Mouse (Mus musculus) lung, embryonic 14.5 days (tissue): ENCODE data around the gene Moap1. TPM values are rescaled to one million over a fixed set of nuclear protein-coding genes. Genes with fewer than 3 reads are reported as not detected.

Source experiments
- ATAC-seq: fragments of 200-750 bp; cut with Nextera tagmentation; 2 replicates; pipeline ENCODE4 v1.8.0; 2017; ENCODE audit warnings: mild to moderate bottlenecking, moderate TSS enrichment, moderate library complexity; ENCODE audit not compliant: insufficient read depth
- DNase-seq: peaks from one replicate; pipeline ENCODE4 v3.0.0-alpha.2; 2015
- H3K27ac ChIP-seq: fragments of 300-500 bp; sonication (generic); 2 replicates; pipeline ENCODE4 v1.5.1; 2014; ENCODE audit warnings: low read depth, mild to moderate bottlenecking, moderate library complexity
- H3K27me3 ChIP-seq: fragments of 300-500 bp; sonication (generic); 2 replicates; pipeline ENCODE4 v1.6.1; 2014; ENCODE audit warnings: low read length, control low read depth; ENCODE audit not compliant: insufficient read depth
- H3K36me3 ChIP-seq: fragments of 300-500 bp; sonication (generic); 2 replicates; pipeline ENCODE4 v1.6.1; 2014; ENCODE audit warnings: control low read depth; ENCODE audit not compliant: insufficient read depth
- H3K4me1 ChIP-seq: fragments of 300-500 bp; sonication (generic); 2 replicates; pipeline ENCODE4 v1.6.1; 2014; ENCODE audit warnings: antibody characterized with exemption, control low read depth; ENCODE audit not compliant: insufficient read depth
- H3K4me2 ChIP-seq: fragments of 300-500 bp; sonication (generic); 2 replicates; pipeline ENCODE4 v1.6.1; 2014; ENCODE audit warnings: mild to moderate bottlenecking
- H3K4me3 ChIP-seq: fragments of 300-500 bp; sonication (generic); 2 replicates; pipeline ENCODE4 v1.5.1; 2014; ENCODE audit warnings: low read depth, low read length
- H3K9ac ChIP-seq: fragments of 300-500 bp; sonication (generic); 2 replicates; pipeline ENCODE4 v1.6.1; 2014
- H3K9me3 ChIP-seq: fragments of 300-500 bp; sonication (generic); 2 replicates; pipeline ENCODE4 v1.6.1; 2016; ENCODE audit warnings: low read depth, low read length, control low read depth
- CTCF ChIP-seq: IDR thresholded peaks from 2 replicates; pipeline ENCODE4 v1.5.1; 2016; ENCODE audit warnings: antibody characterized with exemption, low read depth
- WGBS: fragments of 180-500 bp; shearing (Covaris S2); extraction: QIAGEN DNeasy Blood & Tissue Kit; methylation state at CpG from one replicate; pipeline ENCODE4 v1.1.7; 2014; 5-methylcytosine and 5-hydroxymethylcytosine counted together
- polyA plus RNA-seq: library from polyadenylated mRNA; unstranded; fragments of >200 nt; fragmentation: Nextera tagmentation; extraction: Ambion mirVana; gene quantifications from 2 replicates; pipeline ENCODE4 v1.2.1, GENCODE M21; 2014

The Moap1 gene
- polyA plus RNA-seq, 1 experiment from 2014 or later = 24.3 TPM

DNA sequence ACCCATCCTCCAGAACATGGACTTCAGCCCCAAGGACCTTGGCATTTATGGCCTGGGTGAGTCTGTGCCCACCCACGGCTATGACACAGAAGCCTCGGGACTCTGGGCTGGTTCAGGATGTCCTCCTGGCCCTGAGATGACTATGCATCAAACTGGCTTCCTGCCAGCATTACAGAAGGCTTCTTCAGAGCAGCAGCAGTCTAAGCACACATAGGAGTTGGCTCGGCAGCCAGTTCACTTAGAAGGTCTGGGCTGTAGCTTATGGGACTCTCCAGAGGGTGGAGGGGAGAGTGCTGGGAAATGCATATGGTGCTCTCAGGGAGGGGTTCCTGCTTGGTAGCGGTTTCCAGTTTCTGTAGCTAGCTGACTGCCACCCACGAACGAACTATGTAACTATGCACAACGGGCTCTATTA, 17.7 kb downstream of the Moap1 start:
- Histone ChIP-seq H3K4me1 (peaks cover 9% of the 10 kb centered on the region; the same call in 1 of the 2 replicates), H3K4me2 (no peak overlapping the region), H3K9ac (no peak overlapping the region), H3K4me3 (no peak overlapping the region), H3K36me3 (no peaks in the 10 kb centered on the region), H3K9me3 (no peaks in the 10 kb centered on the region), H3K27me3 (no peaks in the 10 kb centered on the region), H3K27ac (no peak overlapping the region)
- no peak for TF ChIP-seq CTCF
- DNase-seq (peak; percentile 26), ATAC-seq (no peak)
- WGBS = 64% methylated on average over 7 of the region's 7 CpGs

DNA sequence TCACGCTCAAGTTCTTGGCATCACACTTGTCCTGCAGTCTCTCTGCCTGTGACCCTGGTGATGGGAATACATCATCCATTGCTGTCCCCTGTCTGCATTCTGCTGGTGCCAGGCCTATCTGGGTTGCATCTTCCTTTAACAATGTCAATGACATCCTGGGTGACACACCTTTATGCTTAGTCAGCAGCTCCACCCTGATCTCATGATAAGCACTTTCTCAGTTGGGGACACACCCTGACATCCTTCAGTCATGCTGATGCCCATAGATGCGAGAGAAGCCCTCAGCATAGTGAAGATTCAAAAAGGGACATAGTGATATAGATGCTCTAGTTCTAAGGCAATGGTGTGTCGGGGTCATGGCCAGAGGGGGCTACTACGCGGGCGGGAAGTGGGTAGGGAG, 18.3 kb downstream of the Moap1 start:
- Histone ChIP-seq H3K4me3 (no peak overlapping the region), H3K4me2 (no peak overlapping the region), H3K36me3 (no peaks in the 10 kb centered on the region), H3K27ac (no peak overlapping the region), H3K4me1 (peaks cover 2% of the 10 kb centered on the region; the same call in 1 of the 2 replicates), H3K9me3 (no peaks in the 10 kb centered on the region), H3K27me3 (no peaks in the 10 kb centered on the region), H3K9ac (no peak overlapping the region)
- ATAC-seq (no peak), DNase-seq (no peak)
- 88% methylated on average over 6 of the region's 6 CpGs for WGBS
- TF ChIP-seq CTCF = no peak

GRCm38 (mm10) chr12:102723861-102724260, 19.6 kb downstream of the Moap1 start:
- Histone ChIP-seq H3K4me2 (no peak overlapping the region), H3K36me3 (no peaks in the 10 kb centered on the region), H3K27me3 (no peaks in the 10 kb centered on the region), H3K27ac (no peak overlapping the region), H3K4me1 (no peaks in the 10 kb centered on the region), H3K9me3 (no peaks in the 10 kb centered on the region), H3K9ac (no peak overlapping the region), H3K4me3 (no peak overlapping the region)
- no peak for TF ChIP-seq CTCF
- DNase-seq = no peak
- WGBS = 68% methylated on average over 6 of the region's 6 CpGs
- ATAC-seq = no peak

- no peaks in the 10 kb centered on the region for H3K4me1 ChIP-seq
- DNase-seq (no peak), ATAC-seq (no peak)
- H3K4me3 ChIP-seq = no peak overlapping the region
- no peaks in the 10 kb centered on the region for H3K9me3 ChIP-seq
- no peaks in the 10 kb centered on the region for H3K27me3 ChIP-seq
- H3K27ac ChIP-seq = no peak overlapping the region
- TF ChIP-seq CTCF = no peak
- no peaks in the 10 kb centered on the region for H3K36me3 ChIP-seq
- WGBS = 62% methylated on average over 8 of the region's 8 CpGs
- H3K4me2 ChIP-seq = no peak overlapping the region
- no peak overlapping the region for H3K9ac ChIP-seq
These were observed 20.5 kb downstream of the Moap1 start for GRCm38 (mm10) chr12:102722966-102723365.

DNA sequence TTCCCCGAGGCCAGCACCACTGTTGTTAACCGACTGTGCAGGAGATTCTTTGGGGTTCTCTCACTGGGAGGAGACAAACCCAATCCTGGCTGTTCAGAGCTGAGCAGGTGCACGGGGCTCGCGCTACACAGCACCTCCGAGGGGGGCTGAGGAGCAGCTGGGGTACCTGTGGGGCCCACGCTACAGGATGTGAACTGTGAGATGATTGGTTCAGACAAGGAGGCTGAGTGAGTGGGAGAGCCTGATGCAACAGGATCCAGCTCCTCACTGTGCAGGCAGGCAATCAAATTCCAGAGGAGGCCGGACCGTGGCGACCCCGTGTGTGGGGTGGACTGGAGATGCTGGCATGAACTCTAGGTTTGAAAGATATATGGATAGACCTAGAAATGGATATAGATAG, 21.0 kb downstream of the Moap1 start:
- no peak overlapping the region for H3K27ac ChIP-seq
- no peak for TF ChIP-seq CTCF
- no peaks in the 10 kb centered on the region for H3K27me3 ChIP-seq
- H3K36me3 ChIP-seq = no peaks in the 10 kb centered on the region
- 46% methylated on average over 11 of the region's 11 CpGs for WGBS
- H3K9ac ChIP-seq = no peak overlapping the region
- ATAC-seq (no peak), DNase-seq (no peak)
- no peaks in the 10 kb centered on the region for H3K9me3 ChIP-seq
- no peak overlapping the region for H3K4me2 ChIP-seq
- no peaks in the 10 kb centered on the region for H3K4me1 ChIP-seq
- no peak overlapping the region for H3K4me3 ChIP-seq

DNA sequence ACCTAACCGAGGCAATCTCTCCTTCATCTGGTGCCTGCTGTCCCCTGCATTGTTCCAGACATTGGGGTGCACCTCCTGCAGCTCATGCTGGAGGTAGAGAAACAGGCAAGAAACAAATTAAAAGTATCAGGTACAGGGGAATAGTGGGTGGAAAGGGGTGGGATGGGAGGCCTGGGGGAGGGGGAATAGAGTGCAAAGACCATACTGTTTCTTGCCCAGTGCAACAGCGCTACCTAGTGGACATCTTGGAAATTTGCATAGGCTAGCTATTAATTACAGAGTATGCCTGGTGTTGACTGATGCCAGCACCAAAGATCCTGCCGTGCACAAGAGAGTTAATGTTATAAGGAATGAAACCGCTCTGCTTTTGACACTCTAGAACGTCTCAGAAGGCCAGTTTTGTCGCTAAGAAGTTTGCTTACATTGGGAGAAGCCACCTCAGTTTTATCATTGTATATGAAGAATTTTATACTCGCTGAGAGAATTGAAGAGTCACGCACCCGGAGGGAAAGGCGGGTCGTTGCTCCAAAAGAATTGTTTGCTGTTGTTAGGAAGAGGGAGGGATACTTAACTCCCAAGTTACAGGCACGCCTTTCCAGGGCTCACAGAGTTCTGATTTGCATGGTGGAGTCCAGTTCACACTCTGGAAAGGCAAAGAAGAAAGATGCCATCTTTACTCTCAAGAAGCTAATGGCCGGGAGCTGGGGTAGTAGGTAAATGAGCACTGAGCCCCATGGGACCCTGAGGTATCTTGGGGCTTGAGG, 23.7 kb downstream of the Moap1 start:
- Histone ChIP-seq H3K4me2 (no peak overlapping the region), H3K9me3 (no peaks in the 10 kb centered on the region), H3K27ac (no peak overlapping the region), H3K36me3 (no peaks in the 10 kb centered on the region), H3K4me3 (no peak overlapping the region), H3K4me1 (no peaks in the 10 kb centered on the region), H3K27me3 (no peaks in the 10 kb centered on the region), H3K9ac (no peak overlapping the region)
- DNase-seq = peak; percentile 77
- peak; percentile 50; the same call in 1 of the 2 replicates for ATAC-seq
- peak; percentile 83 for TF ChIP-seq CTCF
- WGBS = 22% methylated on average over 13 of the region's 13 CpGs

DNA sequence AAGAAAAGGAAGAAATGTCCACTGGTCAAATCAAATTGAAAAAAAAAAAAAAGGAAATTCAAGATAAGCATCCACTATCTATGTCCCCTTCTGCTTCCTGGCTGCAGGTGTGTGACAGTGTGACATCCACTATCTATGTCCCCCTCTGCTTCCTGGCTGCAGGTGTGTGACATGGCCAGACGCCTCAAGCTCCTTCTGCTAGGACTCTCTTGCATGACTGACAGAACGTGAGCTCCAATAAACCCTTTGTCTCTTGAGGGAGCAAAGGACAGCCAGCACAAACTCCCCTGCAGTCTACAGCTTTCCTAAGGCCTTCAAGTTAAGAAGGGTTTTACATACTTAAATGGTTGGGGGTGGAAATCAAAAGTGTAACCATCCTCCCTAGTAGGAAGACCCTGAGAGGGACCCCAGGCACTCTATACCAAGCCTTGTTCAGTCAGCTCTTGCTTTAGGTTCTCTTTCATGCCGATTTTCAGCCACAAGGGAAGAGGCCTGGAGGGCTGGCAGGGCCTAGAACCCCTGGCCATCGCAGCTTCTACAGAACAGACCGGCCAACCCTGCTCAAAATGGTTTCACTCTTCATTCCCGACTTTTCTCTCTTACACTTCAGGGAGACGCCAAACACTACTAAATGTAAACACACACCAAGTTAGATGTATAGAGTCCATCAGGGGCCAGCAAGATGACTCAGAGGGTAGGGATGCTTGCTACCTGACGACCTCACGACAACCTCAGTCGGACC, 28.6 kb downstream of the Moap1 start:
- no peaks in the 10 kb centered on the region for H3K36me3 ChIP-seq
- no peak for ATAC-seq
- WGBS = 74% methylated on average over 10 of the region's 10 CpGs

More for the DNA sequence above, 28.6 kb downstream of the Moap1 start:
- Histone ChIP-seq H3K4me2 (no peak overlapping the region), H3K27ac (no peak overlapping the region), H3K9me3 (no peaks in the 10 kb centered on the region), H3K4me3 (no peak overlapping the region), H3K4me1 (no peaks in the 10 kb centered on the region), H3K27me3 (no peaks in the 10 kb centered on the region), H3K9ac (no peak overlapping the region)
- no peak for DNase-seq
- TF ChIP-seq CTCF = no peak
